Mouse (Mus musculus) intestine, postnatal 0 days (tissue): ENCODE results near the gene Icos. TPM values are rescaled to one million over a fixed set of nuclear protein-coding genes. Genes with fewer than 3 reads are reported as not detected.

ENCODE experiments used
- ATAC-seq: fragments of 200-750 bp; cut with Nextera tagmentation; 2 replicates; pipeline ENCODE4 v1.8.0; 2017; ENCODE audit warnings: mild to moderate bottlenecking, moderate TSS enrichment, moderate library complexity
- H3K27ac ChIP-seq: fragments of 300-500 bp; sonication (generic); 2 replicates; pipeline ENCODE4 v1.5.1; 2014; ENCODE audit warnings: mild to moderate bottlenecking, low read depth, low read length, moderate library complexity
- H3K27me3 ChIP-seq: fragments of 300-500 bp; sonication (generic); replicated peaks from 2 replicates; pipeline ENCODE4 v1.6.1; 2014; ENCODE audit warnings: low read length, mixed read lengths; ENCODE audit not compliant: control insufficient read depth, insufficient read depth
- H3K36me3 ChIP-seq: fragments of 300-500 bp; sonication (generic); 2 replicates; pipeline ENCODE4 v1.6.1; 2014; ENCODE audit warnings: mild to moderate bottlenecking, moderate library complexity; ENCODE audit not compliant: control insufficient read depth, insufficient read depth
- H3K4me1 ChIP-seq: fragments of 300-500 bp; sonication (generic); replicated peaks from 2 replicates; pipeline ENCODE4 v1.6.1; 2014; ENCODE audit warnings: antibody characterized with exemption, low read length, mixed read lengths; ENCODE audit not compliant: control insufficient read depth, insufficient read depth
- H3K4me2 ChIP-seq: fragments of 300-500 bp; sonication (generic); replicated peaks from 2 replicates; pipeline ENCODE4 v1.6.1; 2014; ENCODE audit warnings: low read depth, mild to moderate bottlenecking, moderate library complexity
- H3K4me3 ChIP-seq: fragments of 300-500 bp; sonication (generic); 2 replicates; pipeline ENCODE4 v1.5.1; 2014; ENCODE audit warnings: low read depth, low read length
- H3K9ac ChIP-seq: fragments of 300-500 bp; sonication (generic); 2 replicates; pipeline ENCODE4 v1.6.1; 2014; ENCODE audit warnings: mild to moderate bottlenecking, low read depth, low read length
- H3K9me3 ChIP-seq: fragments of 300-500 bp; sonication (generic); 2 replicates; pipeline ENCODE4 v1.6.1; 2016; ENCODE audit warnings: mixed run types; ENCODE audit not compliant: control insufficient read depth
- CTCF ChIP-seq: sonication (generic); IDR thresholded peaks from 2 replicates; pipeline ENCODE4 v1.5.1; 2016; ENCODE audit warnings: low read depth, mild to moderate bottlenecking, control low read depth, antibody characterized with exemption, moderate library complexity
- WGBS: fragments of 180-500 bp; shearing (Covaris S2); extraction: QIAGEN DNeasy Blood & Tissue Kit; methylation state at CpG from one replicate; pipeline ENCODE4 v1.1.7; 2014; 5-methylcytosine and 5-hydroxymethylcytosine counted together
- polyA plus RNA-seq: library from polyadenylated mRNA; unstranded; fragments of >200 nt; fragmentation: Nextera tagmentation; extraction: Ambion mirVana; gene quantifications from 2 replicates; pipeline ENCODE4 v1.2.1, GENCODE M21; 2015

Icos gene
- polyA plus RNA-seq, 1 experiment from 2014 or later = 0.18 TPM

DNA sequence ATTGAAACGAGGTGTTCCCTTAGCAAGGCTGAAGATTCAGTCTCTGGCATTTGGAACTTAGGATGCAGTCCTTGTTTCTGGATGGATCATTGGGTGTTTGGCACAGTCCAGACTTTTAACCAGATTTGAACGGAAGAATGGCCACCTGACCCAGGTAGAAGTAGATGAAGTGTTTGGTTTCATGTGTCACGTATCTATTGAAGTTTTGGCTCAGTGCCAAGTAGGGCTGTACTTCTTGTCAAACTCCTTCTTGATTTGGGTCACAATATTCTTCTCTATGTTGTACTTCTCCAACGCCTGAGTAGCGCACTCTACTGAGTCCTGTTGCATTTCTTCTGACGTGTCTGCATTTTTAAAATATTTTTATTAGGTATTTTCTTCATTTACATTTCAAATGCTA is 29.6 kb upstream of the Icos start:
- Histone ChIP-seq H3K4me3 (no peak overlapping the region), H3K27ac (no peak overlapping the region), H3K27me3 (no peaks in the 10 kb centered on the region), H3K36me3 (no peaks in the 10 kb centered on the region), H3K9ac (no peak overlapping the region), H3K4me1 (no peaks in the 10 kb centered on the region), H3K9me3 (no peaks in the 10 kb centered on the region), H3K4me2 (no peak overlapping the region)
- no peak for ATAC-seq
- WGBS = 69% methylated on average over 6 of the region's 6 CpGs
- TF ChIP-seq CTCF = no peak

DNA sequence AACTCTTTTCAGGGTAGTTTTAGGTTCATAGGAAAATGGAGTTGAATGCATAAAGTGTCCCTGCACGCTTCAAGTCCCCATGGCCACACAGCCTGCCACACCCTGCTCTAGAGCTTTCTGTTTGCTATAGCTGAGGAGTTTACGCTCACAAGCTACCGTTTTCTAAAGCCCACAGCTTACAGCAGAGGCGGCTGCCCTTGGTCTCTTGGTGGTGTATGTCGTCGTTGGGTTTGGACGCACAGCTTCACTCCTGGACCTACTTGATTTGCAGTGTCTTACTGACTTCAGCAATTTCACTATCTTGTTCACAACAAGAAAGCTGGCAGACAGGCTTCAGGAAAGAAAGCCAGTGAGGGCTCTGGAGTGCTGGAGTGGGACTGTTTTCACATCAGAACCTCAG is 24.8 kb upstream of the Icos start:
- Histone ChIP-seq H3K9me3 (no peaks in the 10 kb centered on the region), H3K4me2 (peak overlapping the region; percentile 51), H3K4me3 (no peak overlapping the region), H3K4me1 (no peaks in the 10 kb centered on the region), H3K27me3 (no peaks in the 10 kb centered on the region), H3K9ac (no peak overlapping the region), H3K36me3 (no peaks in the 10 kb centered on the region), H3K27ac (no peak overlapping the region)
- no peak for ATAC-seq
- WGBS = 33% methylated on average over 7 of the region's 7 CpGs
- no peak for TF ChIP-seq CTCF

DNA sequence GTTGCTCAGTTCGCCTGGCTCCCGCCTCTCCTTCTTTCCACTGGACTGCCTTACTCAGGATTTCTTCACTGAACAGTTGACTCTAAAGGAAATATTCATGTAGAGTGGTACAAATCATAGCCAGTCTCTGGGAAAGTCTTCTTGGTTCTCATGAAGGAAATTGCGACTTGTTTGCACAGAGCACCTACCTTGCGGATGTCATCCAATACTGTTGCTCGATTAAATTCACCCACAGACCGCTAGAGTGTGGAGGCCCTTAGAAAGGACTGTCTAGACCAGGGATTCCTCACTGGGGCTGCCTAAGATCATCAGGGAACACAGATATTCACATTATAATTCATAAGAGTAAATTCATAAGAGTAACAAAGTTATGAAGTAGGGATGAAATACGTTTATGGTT is 24.0 kb upstream of the Icos start:
- TF ChIP-seq CTCF = no peak
- Histone ChIP-seq H3K4me1 (no peaks in the 10 kb centered on the region), H3K9ac (no peak overlapping the region), H3K4me2 (no peak overlapping the region), H3K4me3 (no peak overlapping the region), H3K9me3 (no peaks in the 10 kb centered on the region), H3K27me3 (no peaks in the 10 kb centered on the region), H3K36me3 (no peaks in the 10 kb centered on the region), H3K27ac (no peak overlapping the region)
- ATAC-seq = no peak
- 90% methylated on average over 7 of the region's 7 CpGs for WGBS

DNA sequence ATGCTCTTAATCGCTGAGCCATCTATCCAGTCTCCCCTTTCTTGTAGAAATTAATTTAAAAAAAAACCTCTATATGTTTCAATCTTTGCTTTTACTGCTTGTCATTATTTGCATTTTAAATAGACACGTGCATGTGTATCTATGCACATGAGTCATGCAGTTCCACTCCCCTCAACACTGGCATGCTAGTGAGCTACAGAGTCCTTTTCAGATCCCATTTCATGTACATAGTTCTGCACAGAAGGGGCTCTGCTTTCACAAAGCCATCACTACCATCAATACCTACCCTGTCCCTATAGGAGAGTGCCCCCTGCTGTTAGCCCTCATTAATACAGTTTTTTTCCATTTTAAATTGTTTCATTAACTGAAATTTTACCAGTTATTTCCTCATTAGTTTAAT is 23.0 kb upstream of the Icos start:
- H3K27ac ChIP-seq = no peak overlapping the region
- H3K36me3 ChIP-seq = no peaks in the 10 kb centered on the region
- H3K4me2 ChIP-seq = no peak overlapping the region
- H3K27me3 ChIP-seq = no peaks in the 10 kb centered on the region
- WGBS = 55% methylated on average over 2 of the region's 2 CpGs
- no peak for ATAC-seq
- peak; percentile 80 for TF ChIP-seq CTCF
- H3K9ac ChIP-seq = no peak overlapping the region
- no peaks in the 10 kb centered on the region for H3K4me1 ChIP-seq
- no peaks in the 10 kb centered on the region for H3K9me3 ChIP-seq
- no peak overlapping the region for H3K4me3 ChIP-seq

DNA sequence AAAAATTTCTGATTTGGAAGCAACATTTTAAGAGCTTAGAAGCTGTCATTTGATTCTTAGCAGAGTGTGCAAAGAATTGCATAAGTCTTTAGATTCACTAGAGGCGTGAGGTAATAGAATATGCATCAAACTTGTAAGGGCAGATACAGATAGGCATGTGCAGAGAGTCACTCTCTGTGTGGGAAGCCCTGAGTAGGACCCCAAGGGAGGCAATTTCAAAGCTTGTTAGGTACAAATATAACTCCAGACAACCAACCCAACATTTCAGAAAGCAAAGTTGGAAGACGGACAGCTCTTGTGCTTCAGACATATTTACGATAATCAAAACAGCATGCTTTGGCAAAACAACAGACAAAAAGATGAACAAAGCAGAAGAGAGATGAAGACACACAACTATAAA is 22.5 kb upstream of the Icos start:
- Histone ChIP-seq H3K36me3 (no peaks in the 10 kb centered on the region), H3K27me3 (no peaks in the 10 kb centered on the region), H3K4me2 (no peak overlapping the region), H3K27ac (no peak overlapping the region), H3K9me3 (no peaks in the 10 kb centered on the region), H3K4me1 (no peaks in the 10 kb centered on the region), H3K4me3 (no peak overlapping the region), H3K9ac (no peak overlapping the region)
- 91% methylated on average over 3 of the region's 3 CpGs for WGBS
- no peak for TF ChIP-seq CTCF
- ATAC-seq = no peak

DNA sequence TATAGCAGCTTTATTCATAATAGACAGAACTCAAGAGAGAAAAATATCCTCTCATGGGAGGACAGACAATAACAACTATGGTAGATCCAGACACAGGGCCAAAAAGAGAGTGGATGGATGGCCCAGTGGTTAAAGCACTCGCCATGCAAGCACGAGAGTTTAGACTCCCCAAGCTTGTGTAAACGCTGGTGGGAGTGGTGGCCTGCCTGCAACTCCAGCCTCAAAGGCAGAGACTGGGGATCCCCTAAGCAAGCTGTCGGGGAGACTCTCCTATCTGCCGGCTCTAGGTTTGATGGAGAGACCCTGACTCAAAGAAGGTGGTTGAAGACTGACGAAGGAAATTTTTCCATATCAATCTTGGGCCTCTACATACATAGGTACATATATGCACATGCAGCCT is 21.5 kb upstream of the Icos start:
- Histone ChIP-seq H3K4me3 (no peak overlapping the region), H3K9me3 (no peaks in the 10 kb centered on the region), H3K27ac (no peak overlapping the region), H3K27me3 (no peaks in the 10 kb centered on the region), H3K36me3 (no peaks in the 10 kb centered on the region), H3K9ac (no peak overlapping the region), H3K4me2 (no peak overlapping the region), H3K4me1 (no peaks in the 10 kb centered on the region)
- no peak for ATAC-seq
- no peak for TF ChIP-seq CTCF
- 81% methylated on average over 6 of the region's 6 CpGs for WGBS

DNA sequence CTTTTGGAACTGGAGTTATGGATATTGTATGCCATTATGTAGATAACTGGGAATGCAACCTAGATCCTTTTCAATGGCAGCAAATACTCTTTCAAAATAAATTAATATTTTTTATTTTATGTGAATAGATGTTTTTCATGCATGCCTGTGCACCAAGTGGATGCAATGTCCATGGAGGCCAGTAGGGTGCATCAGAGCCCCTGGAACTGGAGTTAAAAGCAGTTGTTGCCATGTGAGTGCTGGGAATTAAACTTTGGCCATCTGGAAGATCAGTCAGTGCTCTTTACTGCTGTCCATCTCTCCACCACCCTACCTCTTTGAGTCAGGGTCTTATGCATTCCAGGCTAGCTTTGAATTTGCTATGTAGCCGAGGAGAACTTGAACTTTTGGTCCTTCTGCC is 19.4 kb upstream of the Icos start:
- H3K9me3 ChIP-seq = no peaks in the 10 kb centered on the region
- H3K36me3 ChIP-seq = no peaks in the 10 kb centered on the region
- WGBS = 94% methylated on average over 1 of the region's 1 CpGs
- no peaks in the 10 kb centered on the region for H3K4me1 ChIP-seq
- no peak for ATAC-seq
- H3K4me3 ChIP-seq = no peak overlapping the region
- H3K4me2 ChIP-seq = no peak overlapping the region
- TF ChIP-seq CTCF = peak; percentile 36
- H3K9ac ChIP-seq = no peak overlapping the region
- H3K27ac ChIP-seq = no peak overlapping the region
- no peaks in the 10 kb centered on the region for H3K27me3 ChIP-seq
